Mouse (Mus musculus) B cell, adult 2 months (primary cell): Measurements from ENCODE around the gene Calm2.

ENCODE experiments used
- DNase-seq, 2 experiments: peaks; one replicate each; pipeline ENCODE4 v3.0.0; 2022

The Calm2 gene

GRCm38 (mm10) chr17:87458911-87459749 is 12.4 kb upstream of the Calm2 start:
- peak; percentile 41 to 45 for DNase-seq

- no peak for DNase-seq
Observed at GRCm38 (mm10) chr17:87457961-87458360, 11.2 kb upstream of the Calm2 start.

GRCm38 (mm10) chr17:87454121-87454520 is 7.4 kb upstream of the Calm2 start:
- no peak for DNase-seq

GRCm38 (mm10) chr17:87453336-87453735 is 6.6 kb upstream of the Calm2 start:
- DNase-seq = no peak

- DNase-seq = no peak
Observed at GRCm38 (mm10) chr17:87448881-87449280, 2.1 kb upstream of the Calm2 start.

GRCm38 (mm10) chr17:87448339-87448738 is 1.6 kb upstream of the Calm2 start:
- DNase-seq = no peak

- peak; percentile 24 to 39 for DNase-seq
Observed at GRCm38 (mm10) chr17:87447612-87448200, 971 bp upstream of the Calm2 start.

- DNase-seq = peak; percentile 77 to 80
Observed at GRCm38 (mm10) chr17:87445917-87446766, 593 bp downstream of the Calm2 start.

GRCm38 (mm10) chr17:87445337-87445916 is 1.3 kb downstream of the Calm2 start:
- DNase-seq = peak; percentile 21 to 30

GRCm38 (mm10) chr17:87444763-87445162 is 2.0 kb downstream of the Calm2 start:
- DNase-seq = no peak

- no peak for DNase-seq
Observed at GRCm38 (mm10) chr17:87441537-87441936, 5.2 kb downstream of the Calm2 start.

- DNase-seq = no peak
Observed at GRCm38 (mm10) chr17:87439441-87439840, 7.3 kb downstream of the Calm2 start.

GRCm38 (mm10) chr17:87433929-87434328 is 12.8 kb downstream of the Calm2 start:
- DNase-seq = no peak

- no peak for DNase-seq
Observed at GRCm38 (mm10) chr17:87432743-87433142, 14.0 kb downstream of the Calm2 start.

GRCm38 (mm10) chr17:87432314-87432713 is 14.4 kb downstream of the Calm2 start:
- no peak for DNase-seq

- DNase-seq = no peak
Observed at GRCm38 (mm10) chr17:87429431-87429830, 17.3 kb downstream of the Calm2 start.

GRCm38 (mm10) chr17:87427511-87427910 is 19.2 kb downstream of the Calm2 start, which contains the start of gene Stpg4:
Gene Stpg4 (minus strand): TSS chr17:87427741.
- no peak for DNase-seq

GRCm38 (mm10) chr17:87418082-87418481 is 28.7 kb downstream of the Calm2 start:
- peak; percentile 27 to 37 for DNase-seq

- DNase-seq = no peak
Observed at GRCm38 (mm10) chr17:87406646-87407045, 40.1 kb downstream of the Calm2 start.

- peak in 1 of 2 experiments; percentile 17 for DNase-seq
Observed at GRCm38 (mm10) chr17:87405576-87405975, 41.2 kb downstream of the Calm2 start.

- no peak for DNase-seq
Observed at GRCm38 (mm10) chr17:87403462-87403861, 43.3 kb downstream of the Calm2 start.

- no peak for DNase-seq
Observed at GRCm38 (mm10) chr17:87402444-87402843, 44.3 kb downstream of the Calm2 start.

- no peak for DNase-seq
Observed at GRCm38 (mm10) chr17:87397088-87397487, 49.6 kb downstream of the Calm2 start.
